Mouse (Mus musculus) cerebellum, postnatal 4 days (tissue): ENCODE measurements at regions not wholly inside any gene's neighbourhood (a gene's known extent, or its start where the extent isn't known, plus 50 kb on each side); places are given as distances from the start of the nearest gene placed in this dataset.
A peak's percentile ranks its signal among the peaks of the same experiment; 100 is the strongest.

Experiments used
- DNase-seq, 2 experiments: peaks; one replicate each; pipeline ENCODE4 v3.0.0; 2022; ENCODE audit warnings: low spot score in 2 of 2, mixed read lengths in 1 of 2

- DNase-seq, result no peak
Measured at GRCm38 (mm10) chr19:14789992-14790391, 192.1 kb upstream of the Tle4 start.

DNA sequence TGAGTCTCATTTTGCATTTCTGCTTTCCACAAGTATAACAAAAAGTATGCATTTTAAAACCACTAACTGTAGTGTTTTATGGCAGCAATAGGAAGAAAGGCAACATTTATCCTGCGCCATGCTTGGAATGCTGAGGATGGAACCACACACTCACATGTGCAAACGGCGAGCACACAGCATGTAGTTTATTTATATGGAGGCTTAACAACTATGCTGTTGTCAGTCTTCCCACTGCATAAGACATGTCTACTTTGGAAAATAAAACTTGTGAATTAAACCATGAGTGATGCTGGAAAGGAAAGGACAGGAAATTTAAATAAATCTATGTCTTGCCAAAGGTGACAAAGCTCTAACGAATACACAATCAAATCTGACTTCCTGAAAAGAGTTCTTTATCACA is 190.8 kb upstream of the Tle4 start:
- DNase-seq, result no peak

GRCm38 (mm10) chr19:14786868-14787267 is 189.0 kb upstream of the Tle4 start:
- DNase-seq, result no peak

DNA sequence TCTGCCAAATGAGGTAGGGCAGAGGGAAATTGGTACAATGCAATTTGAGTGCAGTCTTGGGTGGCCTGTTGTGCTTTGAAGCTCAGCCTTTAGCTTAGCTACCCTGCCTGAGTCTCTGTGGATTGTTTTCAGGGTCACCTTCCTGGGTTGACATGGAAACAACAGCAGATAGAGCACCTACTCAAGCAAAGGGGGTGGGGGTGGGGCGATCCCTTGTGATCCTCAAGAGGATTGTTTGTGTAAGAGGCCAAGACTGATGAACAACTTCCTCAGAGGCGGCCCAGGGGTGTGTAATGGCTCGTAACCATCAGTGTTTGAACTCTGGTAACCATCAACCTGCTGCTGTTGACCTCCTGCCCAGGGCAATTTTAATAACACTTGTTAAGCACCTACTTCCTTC is 187.8 kb upstream of the Tle4 start:
- no peak for DNase-seq

GRCm38 (mm10) chr19:14777709-14778108 is 179.9 kb upstream of the Tle4 start:
- no peak for DNase-seq

DNA sequence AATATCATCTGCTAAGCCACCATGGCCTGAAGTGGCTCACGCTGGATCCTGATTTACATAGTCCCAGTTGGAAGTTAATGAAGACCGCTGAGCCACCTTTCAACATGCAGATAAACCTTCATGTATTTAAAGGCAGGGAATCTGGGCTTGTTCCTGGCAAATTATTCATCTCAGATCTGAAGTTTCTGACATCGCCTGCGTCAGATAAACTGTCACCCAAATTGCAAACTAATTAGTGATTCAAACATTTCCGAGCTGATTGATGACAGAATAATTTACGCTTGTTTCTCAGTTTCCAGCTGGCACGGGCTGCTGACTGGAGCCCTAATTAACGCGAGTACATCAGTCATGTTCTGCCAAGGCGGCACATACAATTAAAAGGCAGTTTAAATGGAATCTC is 179.3 kb upstream of the Tle4 start:
- no peak for DNase-seq

DNA sequence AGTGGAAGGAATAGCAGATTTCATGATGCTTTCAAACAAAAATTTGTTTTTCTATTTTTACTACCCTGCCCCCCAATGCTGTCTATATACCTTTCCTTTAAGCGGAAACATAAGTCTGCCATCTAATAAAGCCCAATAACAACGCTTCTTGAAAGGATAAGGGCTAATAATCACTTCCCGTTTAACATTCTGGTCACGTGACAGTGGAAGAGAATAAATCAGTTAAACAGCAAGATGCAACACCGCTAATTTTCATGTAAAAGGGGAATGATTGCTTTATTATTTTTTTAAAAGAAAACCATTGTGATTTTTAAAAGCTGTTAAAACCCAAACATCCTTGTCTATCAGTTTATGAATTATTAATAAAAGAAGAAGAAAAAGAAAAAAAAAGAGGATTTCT is 178.9 kb upstream of the Tle4 start:
- DNase-seq, result no peak

- no peak for DNase-seq
Measured at GRCm38 (mm10) chr19:14772794-14773193, 174.9 kb upstream of the Tle4 start.

- DNase-seq, result no peak
Measured at GRCm38 (mm10) chr19:14752646-14753045, 154.8 kb upstream of the Tle4 start.

DNA sequence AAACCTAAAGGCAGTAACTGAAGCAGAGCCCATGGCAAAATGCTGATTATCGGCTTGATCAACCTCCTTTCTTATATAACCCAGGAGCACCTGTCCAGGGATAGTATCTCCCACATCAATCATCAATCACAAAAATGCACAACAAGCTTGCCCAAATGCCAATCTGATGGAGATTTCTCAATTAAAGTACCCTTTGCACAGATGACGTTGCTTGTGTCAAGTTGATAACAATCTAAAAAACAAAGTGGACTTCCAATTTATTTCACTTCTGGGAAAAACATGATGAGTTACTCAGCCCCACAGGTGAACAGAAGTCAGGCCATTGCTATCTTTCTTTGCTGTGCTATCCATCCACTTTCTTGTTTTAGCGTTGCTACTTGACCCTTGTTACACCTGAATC is 144.5 kb upstream of the Tle4 start:
- no peak for DNase-seq

DNA sequence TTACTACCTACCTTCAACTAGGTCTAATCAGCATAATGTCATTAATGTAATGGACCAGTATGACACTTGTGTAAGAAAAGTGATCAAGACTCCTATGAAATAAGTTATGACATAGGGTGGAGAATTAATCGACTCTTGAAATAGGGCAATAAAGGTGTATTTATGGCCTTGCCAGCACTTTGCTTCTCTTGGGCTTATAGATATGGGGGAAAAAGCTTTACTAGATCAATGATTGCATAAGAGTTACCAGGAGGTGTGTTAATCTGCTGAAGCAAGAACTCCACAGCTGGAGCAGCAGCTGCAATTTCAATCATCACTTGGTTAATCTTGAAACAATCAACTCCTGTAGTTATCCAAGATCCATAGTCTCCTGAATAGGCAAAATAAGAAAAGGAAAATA is 143.1 kb upstream of the Tle4 start:
- DNase-seq, result no peak

GRCm38 (mm10) chr19:14740139-14740538 is 142.3 kb upstream of the Tle4 start:
- DNase-seq, result no peak

DNA sequence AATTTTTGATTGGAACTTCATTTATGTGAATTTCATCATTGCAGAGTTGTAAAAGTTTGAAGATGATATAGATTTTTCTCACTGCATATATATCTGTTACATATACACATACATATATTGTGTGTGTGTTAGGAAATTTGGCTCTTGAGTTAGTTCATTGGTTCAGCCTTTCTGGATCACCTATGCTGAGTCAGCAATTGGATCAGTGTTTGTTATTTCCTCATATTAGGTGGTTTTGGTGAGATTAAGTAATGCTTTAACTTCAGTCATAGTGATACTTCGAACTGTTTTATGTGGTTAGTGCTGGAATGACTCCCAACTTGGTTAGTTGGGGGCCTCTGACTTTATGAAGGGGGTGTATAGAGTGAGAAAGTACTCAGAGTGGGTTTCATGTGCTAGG is 138.7 kb upstream of the Tle4 start:
- no peak for DNase-seq

GRCm38 (mm10) chr19:14725329-14725728 is 127.5 kb upstream of the Tle4 start:
- DNase-seq, result no peak

- DNase-seq, result no peak
Measured at GRCm38 (mm10) chr19:14724637-14725036, 126.8 kb upstream of the Tle4 start.

GRCm38 (mm10) chr19:14705791-14706190 is 107.9 kb upstream of the Tle4 start:
- no peak for DNase-seq

- DNase-seq, result peak in 1 of 2 experiments; percentile 15
Measured at GRCm38 (mm10) chr19:14701116-14701515, 103.3 kb upstream of the Tle4 start.

DNA sequence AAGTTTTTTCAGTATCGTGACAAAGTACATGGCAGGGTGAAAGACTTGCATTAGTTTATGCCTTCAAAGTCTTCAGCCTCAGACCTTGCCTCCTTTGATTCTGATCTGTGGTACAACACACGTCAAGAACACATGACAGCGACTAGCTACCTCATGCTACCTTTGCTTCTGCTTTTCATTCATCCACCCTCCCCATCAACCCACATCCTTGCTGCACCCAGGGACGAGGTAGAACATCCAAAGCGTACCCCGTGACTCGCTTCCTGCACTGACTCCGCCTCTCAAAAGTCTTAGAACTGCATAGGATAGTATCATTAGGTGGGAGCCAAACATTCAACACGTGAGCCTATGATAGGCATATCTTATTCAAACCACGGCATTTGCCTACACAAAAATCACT is 97.5 kb upstream of the Tle4 start:
- DNase-seq, result no peak

GRCm38 (mm10) chr19:14692183-14692582 is 94.3 kb upstream of the Tle4 start:
- DNase-seq, result no peak

GRCm38 (mm10) chr19:14685628-14686027 is 87.8 kb upstream of the Tle4 start:
- no peak for DNase-seq

DNA sequence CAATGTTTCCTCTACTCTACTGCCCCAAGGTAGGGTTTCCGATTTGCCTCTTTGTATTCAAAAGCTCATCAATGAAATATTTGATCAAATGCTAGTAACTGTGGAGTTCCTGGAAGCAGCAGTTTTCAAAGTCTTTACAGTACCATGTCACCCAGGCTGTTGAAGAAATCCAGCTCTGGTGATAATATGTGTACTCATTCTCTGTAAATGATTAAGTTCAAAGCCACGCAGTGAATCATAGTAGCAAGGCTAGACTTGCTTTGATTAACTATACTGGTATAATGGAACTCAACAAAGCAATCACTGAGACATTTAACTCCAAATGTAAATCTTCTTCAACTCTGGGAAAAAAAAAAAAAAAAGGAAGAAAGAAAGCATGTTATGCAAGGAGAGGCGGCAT is 86.8 kb upstream of the Tle4 start:
- no peak for DNase-seq

GRCm38 (mm10) chr19:14681306-14681705 is 83.5 kb upstream of the Tle4 start:
- no peak for DNase-seq

DNA sequence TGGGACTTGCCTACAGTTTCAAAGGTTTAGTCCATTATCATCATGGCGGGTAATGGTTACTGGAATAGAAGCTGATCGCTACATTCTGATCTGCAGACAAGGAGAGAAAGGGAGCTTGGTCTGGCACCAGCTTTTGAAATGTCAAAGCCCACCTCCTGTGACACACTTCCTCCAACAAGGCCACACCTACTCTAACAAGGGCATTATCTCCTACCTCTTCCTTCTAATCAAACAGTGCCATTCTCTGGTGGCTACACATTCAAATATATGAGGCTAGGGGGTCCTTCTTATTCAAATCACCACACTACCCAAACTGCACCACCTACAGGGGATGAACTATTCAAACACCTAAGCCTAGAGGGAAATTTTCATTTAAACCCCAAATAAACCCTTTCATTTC is 81.9 kb upstream of the Tle4 start:
- no peak for DNase-seq

DNA sequence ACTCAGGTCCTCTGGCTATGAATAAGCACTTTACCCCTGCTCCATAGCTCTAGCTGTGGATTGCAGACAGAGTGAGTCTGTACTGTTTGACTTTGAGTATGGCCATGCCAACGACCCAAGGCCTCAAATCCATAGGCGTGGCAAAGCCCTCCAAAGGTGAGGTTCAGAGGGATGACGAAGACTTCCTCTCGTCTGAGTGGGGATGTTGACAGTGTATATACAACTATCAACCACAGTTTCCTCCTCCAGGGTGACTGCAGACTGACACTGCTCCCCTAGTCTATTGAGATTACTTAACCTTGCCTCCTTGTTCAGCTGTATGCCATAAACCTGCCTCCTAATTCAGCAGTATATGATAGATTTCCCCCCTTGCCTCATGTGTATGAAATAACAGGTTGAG is 80.7 kb upstream of the Tle4 start:
- DNase-seq, result no peak

- DNase-seq, result no peak
Measured at GRCm38 (mm10) chr19:14676929-14677328, 79.1 kb upstream of the Tle4 start.
